Comparison of ENCODE assay signal across 10 mouse cellular contexts in the genomic region with DNA sequence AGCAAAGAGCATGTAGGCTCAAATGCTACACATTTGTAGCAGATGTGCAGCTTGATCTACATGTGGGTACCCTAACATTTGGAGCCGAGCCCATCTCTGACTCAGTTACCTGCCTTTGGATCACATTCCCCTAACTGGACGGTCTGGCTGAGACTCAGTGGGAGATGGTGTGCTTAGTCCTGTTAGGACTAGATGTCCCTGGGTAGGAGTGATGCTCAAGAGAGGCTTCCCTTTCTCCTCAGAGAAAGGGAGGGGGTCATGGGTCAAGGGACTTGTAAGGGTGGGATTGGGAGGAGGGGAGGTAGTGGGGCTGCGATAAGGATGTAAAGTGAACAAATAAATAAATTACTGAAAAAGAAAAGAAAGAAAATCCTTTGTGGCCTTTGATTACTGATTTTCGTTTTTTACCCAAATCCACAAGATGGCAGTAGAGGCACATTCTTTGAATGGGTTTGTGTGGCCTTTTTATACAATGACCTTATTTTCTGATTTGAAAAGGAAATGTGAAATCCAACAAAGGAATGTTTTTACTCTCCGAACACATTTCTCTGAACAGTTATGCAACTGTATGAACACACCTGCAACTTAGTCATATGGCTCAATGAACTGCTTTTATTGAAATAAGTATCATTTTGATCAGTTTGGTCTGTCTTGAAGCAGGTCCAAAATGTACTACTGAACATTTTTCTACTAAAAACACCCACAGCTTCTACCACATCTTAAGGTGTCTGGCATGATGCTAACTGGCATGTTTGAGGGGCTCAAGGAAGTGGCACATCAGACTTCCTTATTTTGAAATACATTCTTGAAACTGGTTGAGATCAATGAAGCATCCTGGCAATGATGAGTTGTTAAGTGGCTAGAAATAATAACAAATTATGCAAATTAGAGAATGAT. TPM values are rescaled to one million over a fixed set of nuclear protein-coding genes. Genes with fewer than 3 reads are reported as not detected.
DNase-seq lines count a peak whose midpoint lies in the region; ATAC-seq and TF ChIP-seq lines count a peak whose summit lies in the region.
"Had no signal": no experiment of that assay in that cellular context is flagged by ENCODE, and none has a peak within 500 bp of the region (broad histone marks: within the 10 kb centered on the region; RNA-seq: fewer than 3 reads in every experiment).

No protein-coding gene starts in this region.

- no peaks in the 10 kb centered on the region for H3K36me3 ChIP-seq in hindbrain, embryonic 11.5 days (ENCODE audit: control insufficient read depth, insufficient read depth, low read length)
- H3K36me3 ChIP-seq in hindbrain, embryonic 10.5 days, result no peaks in the 10 kb centered on the region
- H3K36me3 ChIP-seq in E14TG2a.4 (ENCODE audit: insufficient read depth, low read length), result no peaks in the 10 kb centered on the region
- H3K36me3 ChIP-seq in midbrain, embryonic 13.5 days, result no peaks in the 10 kb centered on the region
- H3K36me3 ChIP-seq in kidney, embryonic 14.5 days (ENCODE audit: control insufficient read depth, insufficient read depth, low read length), result no peaks in the 10 kb centered on the region
- no peaks in the 10 kb centered on the region for H3K36me3 ChIP-seq in heart, embryonic 11.5 days (ENCODE audit: control insufficient read depth, insufficient read depth, low read length)
- H3K36me3 ChIP-seq: limb, embryonic 13.5 days had no signal

- peak; percentile 53 for ATAC-seq in hindbrain, embryonic 11.5 days (ENCODE audit: low FRiP score)
- ATAC-seq in midbrain, embryonic 13.5 days, result peak; percentile 72
- no peak for ATAC-seq in kidney, embryonic 14.5 days (ENCODE audit: low FRiP score, low TSS enrichment)
- ATAC-seq in heart, embryonic 11.5 days (replicated peaks; ENCODE audit: insufficient number of reproducible peaks, low FRiP score, low TSS enrichment), result no peak

- H3K9me3 ChIP-seq in hindbrain, embryonic 11.5 days (ENCODE audit: control insufficient read depth, low read length), result no peaks in the 10 kb centered on the region
- no peaks in the 10 kb centered on the region for H3K9me3 ChIP-seq in hindbrain, embryonic 10.5 days
- H3K9me3 ChIP-seq in E14TG2a.4 (ENCODE audit: low read length), result no peaks in the 10 kb centered on the region
- H3K9me3 ChIP-seq in midbrain, embryonic 13.5 days, result no peaks in the 10 kb centered on the region
- no peaks in the 10 kb centered on the region for H3K9me3 ChIP-seq in kidney, embryonic 14.5 days (ENCODE audit: control insufficient read depth, low read length)
- H3K9me3 ChIP-seq in heart, embryonic 11.5 days (replicated peaks; ENCODE audit: control insufficient read depth, low read length), result no peaks in the 10 kb centered on the region
- H3K9me3 ChIP-seq: limb, embryonic 13.5 days had no signal

- TF ChIP-seq CTCF in E14TG2a.4 (conservative IDR thresholded peaks at IDR 0.05; ENCODE audit: low read length), result peak; percentile 28; the same call in 1 of the 2 replicates

- no peak overlapping the region for H3K4me2 ChIP-seq in hindbrain, embryonic 11.5 days (replicated peaks; ENCODE audit: low read depth, low read length)
- no peak overlapping the region for H3K4me2 ChIP-seq in midbrain, embryonic 13.5 days (replicated peaks)
- H3K4me2 ChIP-seq in kidney, embryonic 14.5 days (replicated peaks; ENCODE audit: low read depth, low read length), result no peak overlapping the region
- no peak overlapping the region for H3K4me2 ChIP-seq in heart, embryonic 11.5 days
- H3K4me2 ChIP-seq: limb, embryonic 13.5 days had no signal

- DNase-seq in hindbrain, embryonic 11.5 days (ENCODE audit: low spot score), result peak; percentile 50
- DNase-seq in hindbrain, embryonic 10.5 days (ENCODE audit: low spot score), result no peak
- peak; percentile 64 for DNase-seq in embryo, embryonic 10.5 days (ENCODE audit: low spot score)
- no peak for DNase-seq in spleen, adult 18-20 months

- H3K9ac ChIP-seq in hindbrain, embryonic 11.5 days (ENCODE audit: low read depth, low read length), result no peak overlapping the region
- no peak overlapping the region for H3K9ac ChIP-seq in midbrain, embryonic 13.5 days (replicated peaks)
- no peak overlapping the region for H3K9ac ChIP-seq in kidney, embryonic 14.5 days (ENCODE audit: low read depth, low read length)
- no peak overlapping the region for H3K9ac ChIP-seq in heart, embryonic 11.5 days (ENCODE audit: low read depth, low read length)
- H3K9ac ChIP-seq: limb, embryonic 13.5 days had no signal

- H3K27me3 ChIP-seq in hindbrain, embryonic 11.5 days (ENCODE audit: control insufficient read depth, insufficient read depth, low read length), result no peaks in the 10 kb centered on the region
- no peaks in the 10 kb centered on the region for H3K27me3 ChIP-seq in hindbrain, embryonic 10.5 days (ENCODE audit: insufficient read depth, poor library complexity, severe bottlenecking)
- H3K27me3 ChIP-seq in E14TG2a.4 (ENCODE audit: insufficient read depth, low read length), result no peaks in the 10 kb centered on the region
- no peaks in the 10 kb centered on the region for H3K27me3 ChIP-seq in midbrain, embryonic 13.5 days
- H3K27me3 ChIP-seq in kidney, embryonic 14.5 days (ENCODE audit: control insufficient read depth, insufficient read depth, low read length), result no peaks in the 10 kb centered on the region
- no peaks in the 10 kb centered on the region for H3K27me3 ChIP-seq in heart, embryonic 11.5 days (ENCODE audit: control insufficient read depth, insufficient read depth, low read length)
- H3K27me3 ChIP-seq: limb, embryonic 13.5 days had no signal

- H3K4me3 ChIP-seq in hindbrain, embryonic 11.5 days (ENCODE audit: low read depth, low read length), result no peak overlapping the region
- H3K4me3 ChIP-seq in hindbrain, embryonic 10.5 days, result no peak overlapping the region
- H3K4me3 ChIP-seq in E14TG2a.4 (replicated peaks; ENCODE audit: low read length), result no peak overlapping the region
- no peak overlapping the region for H3K4me3 ChIP-seq in midbrain, embryonic 13.5 days (replicated peaks)
- no peak overlapping the region for H3K4me3 ChIP-seq in kidney, embryonic 14.5 days (ENCODE audit: low read length)
- no peak overlapping the region for H3K4me3 ChIP-seq in heart, embryonic 11.5 days (ENCODE audit: low read depth, low read length)
- H3K4me3 ChIP-seq: limb, embryonic 13.5 days had no signal

- H3K27ac ChIP-seq in hindbrain, embryonic 11.5 days (ENCODE audit: low read depth, low read length), result no peak overlapping the region
- no peak overlapping the region for H3K27ac ChIP-seq in hindbrain, embryonic 10.5 days
- H3K27ac ChIP-seq in midbrain, embryonic 13.5 days, result no peak overlapping the region
- no peak overlapping the region for H3K27ac ChIP-seq in kidney, embryonic 14.5 days (ENCODE audit: low read depth, low read length)
- H3K27ac ChIP-seq in heart, embryonic 11.5 days (ENCODE audit: low read depth, low read length), result no peak overlapping the region
- H3K27ac ChIP-seq: limb, embryonic 13.5 days had no signal

- H3K4me1 ChIP-seq in hindbrain, embryonic 11.5 days (replicated peaks; ENCODE audit: control insufficient read depth, insufficient read depth, low read length), result no peaks in the 10 kb centered on the region
- no peaks in the 10 kb centered on the region for H3K4me1 ChIP-seq in hindbrain, embryonic 10.5 days (replicated peaks)
- H3K4me1 ChIP-seq in E14TG2a.4 (replicated peaks; ENCODE audit: low read depth, low read length), result no peaks in the 10 kb centered on the region
- no peaks in the 10 kb centered on the region for H3K4me1 ChIP-seq in midbrain, embryonic 13.5 days (replicated peaks)
- no peaks in the 10 kb centered on the region for H3K4me1 ChIP-seq in kidney, embryonic 14.5 days (ENCODE audit: control insufficient read depth, insufficient read depth, low read length)
- no peaks in the 10 kb centered on the region for H3K4me1 ChIP-seq in heart, embryonic 11.5 days (ENCODE audit: control insufficient read depth, insufficient read depth, low read length)
- H3K4me1 ChIP-seq: limb, embryonic 13.5 days had no signal

- WGBS in hindbrain, embryonic 11.5 days, result 28% methylated on average over 5 of the region's 5 CpGs
- WGBS in hindbrain, embryonic 10.5 days, result 27% methylated on average over 5 of the region's 5 CpGs
- WGBS in midbrain, embryonic 13.5 days, result 25% methylated on average over 5 of the region's 5 CpGs
- WGBS in kidney, embryonic 14.5 days, result 34% methylated on average over 5 of the region's 5 CpGs
- 27% methylated on average over 5 of the region's 5 CpGs for WGBS in heart, embryonic 11.5 days (ENCODE audit: insufficient replicate concordance)

RNA-seq across cellular contexts. Expression of a gene that starts 18.9 kb away (rescaled TPM):
- polyA plus RNA-seq in hindbrain, embryonic 11.5 days (2014; fragmentation: Nextera tagmentation; extraction: Ambion mirVana), result 4.3 and 5.9 TPM in 2 replicates
- polyA plus RNA-seq in hindbrain, embryonic 10.5 days (2016; fragmentation: Nextera tagmentation; extraction: Ambion mirVana), result 1.9 and 2.7 TPM in 2 replicates
- 2.8 and 4.3 TPM in 2 replicates for polyA plus RNA-seq in midbrain, embryonic 13.5 days (2015; fragmentation: Nextera tagmentation; extraction: Ambion mirVana)
- 3.7 and 4.4 TPM in 2 replicates for polyA plus RNA-seq in kidney, embryonic 14.5 days (2014; fragmentation: Nextera tagmentation; extraction: Ambion mirVana)
- 3.8 and 6.6 TPM in 2 replicates for polyA plus RNA-seq in heart, embryonic 11.5 days (2014; fragmentation: Nextera tagmentation; extraction: Ambion mirVana)

RNA-seq across cellular contexts. Expression of a gene that starts 53.1 kb away (rescaled TPM):
- not detected in 2 replicates for polyA plus RNA-seq in hindbrain, embryonic 11.5 days (2014; fragmentation: Nextera tagmentation; extraction: Ambion mirVana)
- not detected in 2 replicates for polyA plus RNA-seq in hindbrain, embryonic 10.5 days (2016; fragmentation: Nextera tagmentation; extraction: Ambion mirVana)
- polyA plus RNA-seq in midbrain, embryonic 13.5 days (2015; fragmentation: Nextera tagmentation; extraction: Ambion mirVana), result not detected in 2 replicates
- polyA plus RNA-seq in kidney, embryonic 14.5 days (2014; fragmentation: Nextera tagmentation; extraction: Ambion mirVana), result not detected in 2 replicates
- polyA plus RNA-seq in heart, embryonic 11.5 days (2014; fragmentation: Nextera tagmentation; extraction: Ambion mirVana), result not detected in 2 replicates
- polyA plus RNA-seq: frontal cortex, adult 2 months; limb, embryonic 13.5 days had no signal

Comparison
In these comparisons a context has a peak if more than half of its experiments do, and no peak if none do; other contexts are left out.
1. DNase-seq: peak in hindbrain, embryonic 11.5 days (single experiment) and embryo, embryonic 10.5 days (single experiment); none in hindbrain, embryonic 10.5 days (single experiment) and spleen, adult 18-20 months (0 of 2).
2. ATAC-seq: peak in hindbrain, embryonic 11.5 days (single experiment) and midbrain, embryonic 13.5 days (single experiment); none in kidney, embryonic 14.5 days (single experiment) and heart, embryonic 11.5 days (single experiment).